In genomic region chr5:77464851-77465548, GRCm38 (mm10) we compare ENCODE assay signal across 8 mouse cellular contexts. TPM values are rescaled to one million over a fixed set of nuclear protein-coding genes. Genes with fewer than 3 reads are reported as not detected.
DNase-seq lines count a peak whose midpoint lies in the region; ATAC-seq and TF ChIP-seq lines count a peak whose summit lies in the region.

No protein-coding gene starts in this region.

- intact Hi-C loops in heart, adult 2 months (cut with DNase I), result loop anchor here (1.0 to 5.0 kb wide), 2 partner anchors 58 to 111 kb away; partner anchors contain the start of gene Igfbp7

- TF ChIP-seq POLR2A in heart, adult 2 months (IDR thresholded peaks at IDR 0.05; ENCODE audit: insufficient read depth, low read depth, low read length), result no peak

- TF ChIP-seq EP300 in heart, adult 2 months (IDR thresholded peaks at IDR 0.05; ENCODE audit: insufficient read depth, low read depth, low read length), result no peak

- DNase-seq in CD8-positive naive resting alpha-beta T cell, adult 2 months (ENCODE audit: low read depth in 2 of 2, low spot score in 2 of 2), result peak; percentile 51 to 60
- DNase-seq in WW6 (ENCODE audit: low read depth, low spot score), result peak; percentile 60
- DNase-seq in cerebellum, postnatal 36 days, result peak; percentile 68 to 70
- DNase-seq in heart, adult 2 months, result peak; percentile 67 to 81
- peak; percentile 27 for DNase-seq in layer of hippocampus, adult 9-10 months (ENCODE audit: low spot score)
- peak; percentile 88 for DNase-seq in lung, postnatal 36 days
- DNase-seq in spleen, postnatal 4 days (ENCODE audit: low spot score in 2 of 2), result peak; percentile 59 to 88

- H3K4me3 ChIP-seq in heart, adult 2 months, result peak overlapping the region; percentile 3; the same call in 1 of the 2 replicates

- WGBS in heart, adult 2 months, result 40% methylated on average over 19 of the region's 19 CpGs

- no peaks in the 10 kb centered on the region for H3K36me3 ChIP-seq in heart, adult 2 months (ENCODE audit: control insufficient read depth, insufficient read depth, low read length)

- peak; percentile 94 for TF ChIP-seq CTCF in heart, adult 2 months (IDR thresholded peaks at IDR 0.05)

- no peaks in the 10 kb centered on the region for H3K27me3 ChIP-seq in heart, adult 2 months (ENCODE audit: control insufficient read depth, insufficient read depth, low read length)

- no peaks in the 10 kb centered on the region for H3K79me2 ChIP-seq in heart, adult 2 months (replicated peaks; ENCODE audit: control insufficient read depth, insufficient read depth, low read length)

- peak overlapping the region; percentile 30; the same call in 1 of the 2 replicates for H3K9ac ChIP-seq in heart, adult 2 months (ENCODE audit: low read depth, low read length)

- no peak overlapping the region for H3K27ac ChIP-seq in heart, adult 2 months

- no peak for ATAC-seq in inflammation-experienced regulatory T-cells, adult 6 months

- H3K4me1 ChIP-seq in heart, adult 2 months (ENCODE audit: control insufficient read depth, insufficient read depth, low read length), result peaks cover 2% of the 10 kb centered on the region

RNA-seq across cellular contexts. Expression of gene Igfbp7, which starts 57.2 kb away (rescaled TPM):
- 100 to 1,000 TPM; 174 to 205 TPM for total RNA-seq in heart, adult 2 months (2021)
- 342 and 353 TPM in 2 replicates for polyA plus RNA-seq in heart, adult 2 months (2012; rRNA removed)
- under 1 TPM in 2 of 3 experiments, not detected in 1; 0.32 to 0.83 TPM for polyA plus RNA-seq in inflammation-experienced regulatory T-cells, adult 6 months (2017; shearing (Covaris generic))

Comparison
In these comparisons a context has a peak if more than half of its experiments do, and no peak if none do; other contexts are left out.
1. DNase-seq: peak in every context shown above with its lines; median percentile 88 in lung, postnatal 36 days; 74 in heart, adult 2 months; 74 in spleen, postnatal 4 days; 69 in cerebellum, postnatal 36 days; 60 in WW6; 56 in CD8-positive naive resting alpha-beta T cell, adult 2 months; 27 in layer of hippocampus, adult 9-10 months.
2. RNA of gene Igfbp7, which starts 57.2 kb away (polyA plus RNA-seq): 342 to 353 TPM in heart, adult 2 months; 0.32 to 0.83 TPM in inflammation-experienced regulatory T-cells, adult 6 months; every median in the first group is over 100 times any median in the second.